Mouse (Mus musculus) gastrocnemius, postnatal 25 days (tissue): ENCODE data around the gene Cdhr4. TPM values are rescaled to one million over a fixed set of nuclear protein-coding genes. Genes with fewer than 3 reads are reported as not detected.

Experiments
- DNase-seq: peaks from one replicate; pipeline ENCODE4 v3.0.0; 2022
- long read RNA-seq, 2 experiments: library from polyadenylated mRNA; stranded (forward); transcript quantifications; one replicate each; pipeline ENCODE4 v2.0.0; 2021
- total RNA-seq, 2 experiments: library from RNA; stranded (reverse); gene quantifications; 1 replicate in 1 of 2; 2 replicates in 1 of 2; pipeline ENCODE4 v1.2.3; 2021

Gene Cdhr4
- total RNA-seq = under 1 TPM; 0.43 to 0.48 TPM
- long read RNA-seq, experiment 1 = 0 reads
- long read RNA-seq, experiment 2 = 0 reads

DNA sequence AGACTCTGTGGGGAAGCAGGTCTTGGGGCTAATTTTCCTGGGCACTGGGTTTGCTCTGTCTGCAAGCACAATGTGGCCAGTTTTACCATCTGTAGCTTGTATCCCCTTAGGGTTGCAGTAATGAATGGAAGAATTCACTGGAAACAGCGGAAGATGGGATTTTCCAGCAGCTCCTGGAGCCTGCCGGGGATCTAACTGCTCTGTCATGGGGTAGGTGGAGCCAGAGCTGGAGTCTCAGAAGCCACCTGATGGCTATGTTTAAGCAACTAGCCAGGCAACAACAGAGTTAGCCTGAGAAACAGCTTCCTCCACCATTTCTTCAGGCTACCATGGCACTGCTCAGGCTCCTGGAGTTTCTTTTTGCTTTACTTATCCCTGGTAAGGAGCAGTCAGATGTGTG lies at the start of gene Cdhr4:
Gene Cdhr4 (plus strand): TSS at position 301 of the 400 bp plus-strand sequence.
- no peak for DNase-seq

DNA sequence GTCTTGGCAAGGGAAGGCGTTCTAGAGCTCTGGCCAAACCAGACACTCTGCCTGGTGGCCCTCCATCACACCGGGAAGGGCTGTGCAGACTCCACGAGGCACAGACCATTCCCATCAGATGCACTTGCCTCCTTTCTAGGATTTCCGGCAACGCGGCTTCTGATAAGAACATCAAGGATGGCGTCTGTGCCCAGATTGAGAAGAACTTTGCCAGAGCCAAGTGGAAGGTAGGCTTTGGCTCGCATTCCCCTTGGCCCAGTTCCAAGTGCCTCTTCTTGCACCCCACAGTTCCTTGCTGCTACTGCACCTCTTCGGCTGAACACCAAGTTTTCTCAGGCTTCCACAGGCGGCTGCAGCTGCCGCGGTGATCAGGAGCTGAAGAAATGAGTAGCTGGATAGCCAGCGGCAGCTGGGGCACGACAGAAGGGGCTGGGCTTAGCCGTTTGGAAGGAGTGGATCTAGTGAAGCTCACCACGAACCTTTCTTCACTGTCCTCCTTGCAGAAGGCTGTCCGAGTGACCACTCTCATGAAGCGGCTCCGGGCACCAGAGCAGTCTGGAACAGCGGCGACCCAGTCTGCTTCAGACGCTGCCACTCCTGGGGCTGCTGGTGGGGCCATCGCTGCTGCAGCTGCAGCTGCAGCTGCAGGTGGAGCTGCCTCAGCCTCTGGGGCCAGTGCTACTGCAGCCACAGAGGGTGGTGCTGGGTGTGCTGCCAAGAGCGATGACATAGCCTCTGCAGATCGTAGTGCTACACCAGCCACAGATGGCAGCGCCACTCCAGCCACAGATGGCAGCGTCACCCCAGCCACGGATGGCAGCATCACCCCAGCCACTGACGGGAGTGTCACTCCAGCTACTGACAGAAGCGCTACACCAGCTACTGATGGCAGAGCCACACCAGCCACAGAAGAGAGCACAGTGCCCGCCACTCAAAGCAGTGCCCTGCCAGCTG lies 44.8 kb upstream of the Cdhr4 start:
- peak; percentile 42 for DNase-seq

DNA sequence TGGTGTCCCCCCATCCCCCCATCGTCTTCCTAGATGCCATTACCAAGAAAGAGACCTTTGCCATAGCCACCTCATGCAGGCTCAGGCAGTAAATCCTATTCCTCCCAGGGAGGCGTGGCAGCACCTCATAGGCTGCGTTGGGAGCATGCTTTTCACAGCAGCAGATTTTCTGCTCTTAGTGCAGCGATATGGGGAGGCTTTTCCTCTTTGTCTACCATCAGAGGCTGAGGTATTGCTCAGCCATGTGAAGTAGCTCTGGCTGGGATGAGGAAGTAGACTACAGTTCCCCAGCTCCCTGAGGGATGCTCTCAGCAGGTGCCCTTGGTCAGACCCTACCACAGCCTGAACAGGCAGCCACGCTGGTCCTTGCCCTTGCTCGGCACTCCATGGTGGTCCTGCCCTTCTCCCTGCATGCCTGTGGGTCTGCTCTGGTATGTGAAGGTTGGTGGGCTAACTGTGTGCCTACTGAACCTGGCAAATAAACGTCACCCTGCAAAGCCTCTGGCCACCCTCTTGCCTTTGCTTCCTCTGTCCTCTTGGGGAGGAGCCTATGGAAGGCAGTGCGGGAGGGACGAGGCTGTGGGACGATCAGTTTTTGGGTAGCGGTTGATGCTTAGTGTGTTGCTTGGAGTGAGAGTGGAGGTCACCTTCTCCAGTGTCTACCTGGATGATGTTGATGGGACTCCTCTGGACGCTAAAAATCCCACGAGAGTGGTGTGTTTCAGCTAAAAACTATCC lies 42.9 kb upstream of the Cdhr4 start:
- no peak for DNase-seq

DNA sequence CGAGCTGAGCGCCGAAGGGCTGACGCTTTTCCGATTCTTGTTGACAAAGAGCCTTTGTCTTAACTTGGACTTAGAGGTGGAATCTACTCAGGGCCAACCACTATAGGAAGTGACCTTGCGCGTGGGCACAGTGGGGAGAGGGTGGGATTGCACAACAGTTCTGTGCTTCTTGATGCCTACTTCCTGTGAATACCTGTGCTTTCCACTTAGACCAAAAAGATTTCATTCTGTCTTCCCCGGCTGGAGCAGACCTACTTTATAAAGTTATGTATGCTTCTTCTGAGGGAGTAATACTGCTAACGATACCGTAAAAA lies 42.4 kb upstream of the Cdhr4 start, which contains the start of gene Traip:
Gene Traip (plus strand): TSS at position 215 of the 314 bp plus-strand sequence.
- no peak for DNase-seq

DNA sequence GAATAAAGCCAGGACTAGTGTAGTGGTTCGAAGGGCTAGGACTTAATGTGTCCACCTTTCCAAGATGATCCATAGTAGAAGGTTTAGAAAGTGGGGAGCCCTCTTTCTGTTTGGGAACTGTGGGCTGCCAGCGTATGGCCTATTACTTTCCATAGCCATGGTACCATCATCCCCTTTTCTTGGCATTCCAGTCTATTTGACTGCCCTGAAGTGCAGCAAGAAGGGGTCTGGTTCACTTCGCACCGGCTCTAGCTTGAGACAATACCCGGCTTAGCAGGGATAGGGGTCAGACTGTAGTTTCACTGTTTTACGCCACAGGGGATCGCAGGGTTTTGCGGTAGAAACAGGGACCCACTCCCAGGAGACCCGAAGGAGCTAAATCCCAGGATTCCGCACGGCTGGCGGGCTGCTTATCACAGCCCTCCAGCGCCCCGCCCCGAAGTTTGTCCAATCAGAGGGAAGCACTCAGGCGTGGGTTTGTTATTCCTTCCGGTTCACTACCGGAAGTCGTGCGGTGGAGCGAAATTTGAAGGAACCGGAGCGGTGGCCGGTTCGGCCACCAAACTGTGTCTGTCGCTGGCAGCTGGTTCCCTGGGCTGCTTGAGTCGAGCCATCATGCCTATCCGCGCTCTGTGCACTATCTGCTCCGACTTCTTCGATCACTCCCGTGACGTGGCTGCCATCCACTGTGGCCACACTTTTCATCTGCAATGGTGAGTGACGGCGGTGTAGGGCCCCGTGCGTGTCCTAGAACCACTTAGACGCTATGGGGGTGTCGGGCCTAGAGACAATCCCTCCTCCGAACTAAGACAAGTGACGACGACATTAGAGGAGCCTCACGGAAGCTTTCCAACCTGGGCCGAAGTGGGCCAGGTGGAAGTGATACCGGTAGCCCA lies 41.6 kb upstream of the Cdhr4 start:
- peak; percentile 88 for DNase-seq

DNA sequence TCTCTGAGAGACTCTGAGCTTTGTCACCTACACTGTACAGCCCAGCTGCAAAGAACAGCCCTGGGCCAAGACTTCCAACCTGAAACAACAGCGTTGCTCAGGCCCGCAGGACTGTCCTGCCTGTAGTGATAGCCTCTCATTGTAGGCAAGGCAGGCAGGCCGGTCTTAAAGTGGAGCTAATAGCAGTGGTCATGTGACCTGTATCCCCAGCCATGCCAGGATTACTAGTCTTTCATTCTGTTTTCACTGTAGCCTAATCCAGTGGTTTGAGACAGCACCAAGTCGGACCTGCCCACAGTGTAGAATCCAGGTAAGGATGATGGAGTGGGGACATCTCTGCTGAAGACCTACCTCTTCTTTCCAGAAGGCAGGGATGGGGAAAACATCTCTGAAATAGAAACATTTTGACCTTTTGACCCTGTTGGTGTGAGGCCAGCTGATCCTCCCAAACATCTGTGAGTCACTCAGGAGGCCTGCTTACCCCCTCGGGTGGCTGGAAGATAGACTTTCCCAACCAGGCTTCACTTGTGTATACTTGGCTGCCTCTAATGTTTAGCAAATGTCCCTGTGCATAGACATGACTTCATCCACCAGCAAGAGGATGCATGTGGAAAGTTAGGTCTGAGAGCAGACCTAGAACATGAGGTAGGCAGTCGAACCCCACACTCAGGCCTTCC lies 36.5 kb upstream of the Cdhr4 start:
- no peak for DNase-seq

DNA sequence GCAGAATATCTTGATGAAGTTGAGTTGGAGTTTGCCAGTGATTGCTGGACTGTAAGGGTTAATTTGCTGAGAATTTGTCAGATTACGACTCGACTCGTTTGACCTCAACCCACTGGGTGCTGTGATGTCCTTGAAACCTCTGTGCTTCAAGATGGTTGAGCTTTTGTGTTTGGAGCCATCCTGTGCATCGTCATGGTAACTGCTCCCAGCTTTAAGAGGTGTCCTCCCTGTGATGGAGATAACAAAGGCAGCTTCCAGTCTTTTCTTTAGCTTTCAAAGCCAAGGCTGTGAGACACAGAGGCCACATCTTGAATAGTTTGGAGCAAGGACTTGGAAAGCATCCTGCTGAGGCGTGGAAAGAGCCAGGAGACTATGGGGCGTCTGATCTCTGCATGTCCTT lies 35.2 kb upstream of the Cdhr4 start:
- DNase-seq = no peak

DNA sequence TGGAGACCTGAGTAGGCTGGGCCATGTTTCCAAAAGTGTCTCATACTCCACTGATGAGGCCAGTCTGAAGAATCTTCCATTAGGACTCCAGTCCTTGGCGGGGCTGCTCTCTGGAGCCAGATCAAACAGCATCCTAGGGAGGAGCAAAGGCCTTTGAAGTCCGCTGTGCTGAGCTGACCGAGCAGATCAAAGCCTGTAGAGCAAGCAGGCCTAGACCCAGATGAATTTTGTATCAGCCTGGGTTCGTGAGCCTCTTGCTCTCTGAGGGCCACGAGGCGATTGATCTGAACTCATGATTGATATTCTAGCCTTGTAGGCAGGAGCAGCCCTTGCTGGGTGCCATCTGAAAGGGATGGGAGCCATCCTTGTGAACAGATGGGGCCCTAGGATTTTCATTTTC lies 32.4 kb upstream of the Cdhr4 start:
- no peak for DNase-seq

DNA sequence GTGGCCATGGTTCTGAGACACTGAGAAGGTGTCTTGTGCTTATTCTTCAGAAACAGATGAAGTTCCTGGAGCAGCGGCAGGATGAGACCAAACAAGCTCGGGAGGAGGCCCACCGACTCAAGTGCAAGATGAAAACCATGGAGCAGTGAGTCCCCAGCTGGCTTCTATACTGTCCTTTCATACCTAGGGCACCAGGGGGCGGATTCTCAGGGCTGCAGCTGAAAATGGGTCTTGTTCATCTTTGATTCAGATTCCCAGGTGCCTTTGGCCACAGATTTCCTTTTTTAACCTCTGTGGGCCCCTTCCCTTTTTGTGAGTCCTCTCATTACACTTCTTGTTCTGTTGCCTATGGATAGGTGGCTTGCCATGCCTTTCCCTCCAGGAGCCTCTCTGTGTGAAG lies 31.4 kb upstream of the Cdhr4 start:
- no peak for DNase-seq

DNA sequence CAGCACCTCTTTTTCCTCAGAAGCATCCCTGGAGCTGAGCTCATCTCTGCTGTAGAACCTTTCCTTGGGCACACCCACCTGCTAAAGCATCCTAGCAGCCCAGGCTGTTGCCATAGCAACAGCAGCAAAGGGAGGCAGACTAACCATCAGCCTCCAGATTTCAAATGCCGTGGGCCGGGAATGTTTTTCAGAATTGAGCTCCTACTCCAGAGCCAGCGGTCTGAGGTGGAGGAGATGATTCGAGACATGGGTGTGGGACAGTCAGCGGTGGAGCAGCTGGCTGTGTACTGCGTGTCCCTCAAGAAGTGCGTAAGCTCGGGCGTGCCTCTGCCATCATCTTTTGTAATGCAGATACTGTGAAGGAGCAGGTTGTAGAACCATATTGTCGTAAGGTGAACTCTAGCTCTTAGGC lies 30.9 kb upstream of the Cdhr4 start:
- DNase-seq = no peak

DNA sequence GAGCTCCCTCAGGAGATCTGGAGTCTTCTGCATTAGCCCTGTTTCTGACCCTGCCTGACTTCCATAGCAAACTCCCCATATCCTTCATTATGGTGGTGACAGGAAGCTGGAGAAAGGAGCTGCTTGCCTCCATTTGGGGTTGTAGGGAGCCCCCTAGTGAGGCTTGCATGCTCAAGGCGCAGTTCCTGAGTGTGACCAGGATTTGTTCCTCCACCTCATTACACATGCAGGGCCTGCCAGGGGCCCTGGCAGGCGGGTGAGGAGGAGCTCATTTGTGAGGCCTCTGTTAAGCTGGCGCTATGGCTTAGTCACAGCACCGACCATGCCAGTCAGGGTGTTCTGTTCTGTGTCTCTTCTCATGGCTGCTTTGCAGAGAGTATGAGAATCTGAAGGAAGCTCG lies 30.4 kb upstream of the Cdhr4 start:
- no peak for DNase-seq

DNA sequence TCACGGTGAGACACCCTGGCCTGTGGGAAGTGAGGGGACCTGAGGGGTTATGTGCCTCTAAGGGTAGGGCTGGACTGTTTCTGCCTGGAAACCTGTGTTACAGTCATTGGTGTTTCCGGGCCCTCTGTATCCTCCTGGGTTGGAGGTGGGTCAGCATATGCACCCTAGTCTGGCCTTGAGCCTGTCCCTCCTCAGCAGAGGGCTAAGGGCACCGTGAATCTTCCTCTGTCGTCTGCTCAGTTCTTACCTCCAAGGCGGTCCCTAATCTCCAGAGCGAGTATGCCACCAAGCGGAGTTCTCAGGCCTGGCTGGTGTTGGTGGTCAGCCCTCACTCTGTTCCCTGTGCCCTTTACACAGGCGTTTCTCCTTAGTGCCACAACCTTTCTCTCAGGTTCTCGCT lies 29.4 kb upstream of the Cdhr4 start:
- DNase-seq = no peak

DNA sequence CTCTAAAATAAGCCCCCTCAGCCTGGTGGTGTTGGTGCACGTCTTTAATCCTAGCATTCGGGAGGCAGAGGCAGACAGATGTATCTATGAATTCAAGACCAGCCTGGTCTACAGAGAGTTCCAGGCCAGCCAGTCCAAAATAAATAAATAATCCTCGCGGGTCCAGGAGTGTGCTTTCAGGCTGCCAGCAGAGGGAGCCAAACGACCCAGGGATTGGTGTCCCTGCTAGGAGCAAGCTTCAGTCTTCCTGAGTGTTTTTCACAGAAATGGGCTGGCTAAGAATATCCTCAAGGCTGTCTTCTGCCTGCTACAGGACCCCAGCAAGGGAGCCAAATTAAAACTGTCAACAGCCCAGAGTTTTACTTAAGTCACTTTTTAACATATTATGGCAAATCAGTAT lies 28.6 kb upstream of the Cdhr4 start:
- DNase-seq = peak; percentile 77

DNA sequence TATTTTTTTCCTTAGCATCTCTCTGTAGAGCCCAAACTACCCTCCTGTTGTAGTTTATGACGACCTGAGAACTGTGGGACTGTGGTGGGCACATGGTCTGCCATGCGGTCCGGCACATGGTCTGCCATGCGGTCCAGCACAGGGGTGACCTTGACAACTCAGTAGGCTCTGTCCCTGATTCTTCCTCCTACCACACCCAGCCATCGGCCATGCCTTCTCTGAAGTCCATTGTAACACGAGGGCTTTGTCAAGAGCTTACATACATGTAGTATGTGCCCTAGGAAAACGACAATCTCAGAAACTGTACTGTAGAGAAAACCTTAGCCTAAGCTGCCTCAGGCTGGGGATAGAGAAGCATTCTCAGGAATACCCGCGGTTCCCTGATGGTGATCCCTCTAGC lies 27.6 kb upstream of the Cdhr4 start:
- no peak for DNase-seq

DNA sequence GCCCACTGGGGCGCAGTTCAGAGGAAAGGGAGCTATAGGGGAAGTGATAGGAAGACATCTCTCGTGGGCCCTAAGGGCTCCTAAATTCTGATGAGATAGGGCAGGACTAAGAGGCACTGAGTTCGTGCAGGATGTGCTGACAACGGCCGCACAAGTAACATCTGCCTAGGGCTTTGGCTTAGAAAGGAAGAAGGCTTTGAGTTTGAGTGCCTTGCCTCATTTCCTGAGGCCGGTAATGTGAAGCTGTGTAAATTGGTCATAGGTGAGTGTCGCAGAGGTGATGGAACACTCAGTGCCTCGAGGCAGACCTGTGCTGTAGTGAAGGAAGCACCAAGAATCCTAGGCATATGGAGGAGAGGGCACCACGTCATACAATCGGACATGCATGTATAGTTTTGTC lies 25.6 kb upstream of the Cdhr4 start:
- no peak for DNase-seq

DNA sequence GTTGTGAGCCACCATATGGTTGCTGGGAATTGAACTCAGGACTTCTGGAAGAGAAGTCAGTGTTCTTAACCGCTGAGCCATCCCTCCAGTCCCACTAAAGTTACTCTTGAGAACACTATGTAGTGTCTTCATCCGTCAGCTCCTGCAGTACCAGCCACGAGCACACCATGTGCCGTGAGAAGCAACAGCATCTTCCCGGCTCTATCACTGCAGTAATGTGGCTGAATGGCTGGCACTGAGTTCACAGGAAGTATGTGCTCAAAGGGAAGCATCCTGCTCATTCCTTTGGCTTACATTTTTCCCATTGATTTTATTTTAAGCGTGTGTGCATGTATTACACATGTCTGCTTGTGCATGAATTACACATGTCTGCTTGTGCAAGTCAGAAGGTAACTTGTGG lies 24.9 kb upstream of the Cdhr4 start:
- DNase-seq = no peak

DNA sequence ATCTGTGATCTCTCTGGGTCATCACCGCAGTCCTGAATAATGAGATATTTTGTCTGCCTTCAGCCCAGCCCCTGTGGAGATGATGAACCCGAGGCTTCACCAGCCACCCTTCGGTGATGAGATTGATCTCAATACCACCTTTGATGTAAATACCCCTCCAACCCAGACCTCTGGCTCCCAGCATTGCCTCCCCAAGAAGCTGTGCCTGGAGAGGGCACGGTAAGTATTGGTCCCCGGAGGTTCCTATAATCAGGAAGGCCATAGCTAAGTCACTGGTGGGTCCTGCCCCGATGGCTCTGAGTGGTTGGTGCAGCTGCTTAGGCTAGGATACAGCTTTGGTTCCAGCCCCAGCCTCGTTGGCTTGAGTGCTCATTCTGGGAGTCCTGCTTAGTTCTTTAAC lies 23.8 kb upstream of the Cdhr4 start:
- DNase-seq = no peak

DNA sequence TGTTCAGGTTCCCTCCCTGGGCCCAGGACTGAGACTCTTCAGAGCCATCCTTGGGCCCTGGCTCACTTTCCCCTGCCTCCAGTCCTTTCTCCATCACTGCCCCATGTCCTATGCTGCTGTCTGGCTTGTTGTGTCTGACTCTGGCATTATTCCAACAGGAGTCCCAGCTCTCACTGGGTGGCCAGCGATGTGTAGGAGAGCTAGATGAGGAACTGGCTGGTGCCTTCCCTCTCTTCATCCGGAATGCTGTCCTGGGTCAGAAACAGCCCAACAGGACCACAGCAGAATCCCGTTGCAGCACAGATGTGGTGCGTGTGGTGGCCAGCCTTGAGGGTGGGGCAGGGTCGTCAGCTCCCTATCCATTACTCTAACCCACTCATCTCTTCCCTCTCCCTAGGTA lies 22.0 kb upstream of the Cdhr4 start:
- no peak for DNase-seq

DNA sequence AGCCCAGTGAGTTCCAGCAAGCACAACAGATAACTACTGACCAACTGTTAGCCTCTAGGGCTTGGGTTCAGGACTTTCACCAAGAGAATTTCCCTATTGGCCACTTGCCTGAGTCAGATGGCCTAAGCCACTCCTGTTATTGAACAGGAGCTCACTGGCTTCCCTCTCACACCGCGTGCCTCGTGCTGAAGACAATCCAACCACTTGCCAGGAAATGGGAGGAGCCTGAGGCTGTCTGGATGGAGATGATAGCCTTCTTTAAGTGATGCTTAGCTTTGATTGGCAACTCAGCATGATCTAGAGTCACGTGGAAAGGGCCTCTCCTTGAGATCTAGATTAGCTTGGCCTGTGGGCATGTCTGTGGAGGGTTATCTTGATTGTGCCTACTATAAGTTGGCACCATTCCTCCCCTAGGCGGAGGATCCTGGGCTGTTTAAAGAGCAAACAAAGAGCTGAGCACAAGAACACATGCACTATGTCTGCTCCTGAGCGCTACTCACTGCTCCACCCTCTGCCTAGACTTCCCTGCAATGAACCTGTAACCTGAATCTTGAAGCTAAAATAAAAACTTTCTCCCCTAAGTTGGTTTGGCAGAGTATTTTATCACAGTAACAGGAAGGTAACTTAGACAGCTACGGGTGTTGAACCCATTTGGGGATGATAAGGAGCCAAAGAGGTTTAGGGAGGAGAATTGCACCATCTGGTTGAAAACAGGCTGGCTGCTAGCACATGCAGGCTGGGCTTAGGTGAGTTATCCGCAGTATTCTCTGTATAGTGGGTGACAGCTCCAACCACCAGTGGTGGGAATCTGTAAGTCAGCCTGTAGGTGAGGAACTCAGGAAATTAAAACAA lies 20.4 kb upstream of the Cdhr4 start:
- no peak for DNase-seq

DNA sequence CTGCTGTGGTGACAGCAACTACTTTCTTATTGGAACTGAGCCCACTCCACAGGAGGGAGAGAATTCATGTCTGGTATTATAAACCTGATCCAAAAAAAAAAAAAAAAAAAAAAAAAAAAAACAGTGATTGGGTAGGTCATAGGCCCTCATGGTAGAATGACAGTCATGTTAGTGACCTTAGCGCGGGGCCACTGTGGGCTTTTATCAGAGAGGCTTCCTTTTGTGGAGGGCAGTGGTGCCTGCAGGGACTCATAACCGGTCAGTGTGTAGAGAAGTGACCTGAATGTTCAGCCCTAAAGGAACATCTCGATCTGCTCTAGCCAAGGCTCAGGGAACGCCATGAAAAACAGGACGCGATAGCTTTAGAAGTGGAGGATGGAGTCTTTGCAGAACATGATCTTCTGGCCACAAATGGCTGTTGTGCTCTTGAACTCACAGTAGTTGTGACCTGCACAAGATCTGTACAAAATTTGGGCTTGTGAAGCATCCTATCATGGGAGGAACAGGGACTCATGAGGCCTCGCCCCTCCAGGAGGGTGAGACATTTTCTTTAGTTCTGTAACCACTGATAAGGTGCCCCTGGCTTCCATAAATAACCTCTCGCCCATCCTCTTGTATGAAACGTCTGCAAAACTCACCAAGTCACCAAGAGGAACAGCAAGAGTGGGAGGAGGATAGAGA lies 17.7 kb upstream of the Cdhr4 start:
- no peak for DNase-seq
